Mouse (Mus musculus) erythroid progenitor cell, adult 5-6 weeks (primary cell): Measurements from ENCODE around the gene B230219D22Rik. TPM values are rescaled to one million over a fixed set of nuclear protein-coding genes. Genes with fewer than 3 reads are reported as not detected.

Experiments
- ATAC-seq: replicated peaks from 2 replicates; pipeline ENCODE4 v1.8.0; 2016; ENCODE audit warnings: moderate number of reproducible peaks, mild to moderate bottlenecking, moderate TSS enrichment, inconsistent platforms; ENCODE audit not compliant: poor library complexity, low FRiP score, severe bottlenecking
- total RNA-seq, 2 experiments: library from RNA; stranded (forward) in 1 of 2; stranded (reverse) in 1 of 2; fragments of 150-400 nt in 1 of 2; fragments of 186-747, 209-891 nt in 1 of 2; gene quantifications; 2 replicates each; pipeline versions ENCODE4 v1.2.3 to v1.2.4; 2015 to 2017; ENCODE audit warnings: low replicate concordance in 2 of 2

The B230219D22Rik gene
- total RNA-seq, 2 experiments from 2014 or later: 25.3 to 52.4 TPM

DNA sequence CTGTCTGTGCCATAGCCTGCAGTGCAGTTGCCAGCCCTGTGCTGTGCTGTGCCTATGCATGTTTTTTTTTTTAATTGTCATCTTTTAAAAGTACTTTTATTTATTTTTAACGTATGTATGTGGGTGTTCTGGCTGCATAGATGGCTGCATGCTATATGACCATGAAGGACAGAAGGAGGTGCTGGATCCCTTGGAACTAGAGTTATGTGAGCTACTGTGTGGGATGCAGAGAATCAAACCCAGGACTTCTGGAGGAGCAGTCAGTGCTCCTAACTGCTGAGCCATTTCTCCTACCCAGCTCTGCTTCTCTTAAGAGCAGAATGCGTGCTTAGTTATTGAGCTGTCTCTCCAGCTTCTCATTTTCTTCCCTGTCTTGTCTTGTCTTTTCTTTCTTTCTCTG is 29.1 kb downstream of the B230219D22Rik start:
- ATAC-seq: no peak

DNA sequence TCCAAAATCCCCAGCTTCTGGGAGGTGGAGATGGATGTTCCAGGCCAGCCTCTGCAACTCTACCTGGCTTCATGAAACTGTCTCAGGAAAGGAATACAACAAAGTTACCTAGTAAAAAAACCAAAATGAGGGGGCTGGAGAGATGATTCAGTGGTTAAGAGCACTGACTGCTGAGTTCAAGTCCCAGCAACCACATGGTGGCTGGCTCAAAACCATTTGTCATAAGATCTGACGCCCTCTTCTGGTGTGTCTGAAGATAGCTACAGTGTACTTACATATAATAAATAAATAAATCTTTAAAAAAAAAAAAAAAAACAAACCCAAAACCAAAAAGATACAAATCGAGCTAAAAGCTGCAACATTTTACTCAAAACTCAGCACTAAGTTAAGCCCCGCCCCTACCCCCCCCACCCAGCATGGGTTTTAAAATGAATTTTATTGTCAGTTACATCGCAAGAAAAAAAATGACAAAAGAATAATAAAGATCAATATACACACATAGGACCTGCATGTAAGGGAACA is 33.7 kb downstream of the B230219D22Rik start:
- no peak for ATAC-seq

DNA sequence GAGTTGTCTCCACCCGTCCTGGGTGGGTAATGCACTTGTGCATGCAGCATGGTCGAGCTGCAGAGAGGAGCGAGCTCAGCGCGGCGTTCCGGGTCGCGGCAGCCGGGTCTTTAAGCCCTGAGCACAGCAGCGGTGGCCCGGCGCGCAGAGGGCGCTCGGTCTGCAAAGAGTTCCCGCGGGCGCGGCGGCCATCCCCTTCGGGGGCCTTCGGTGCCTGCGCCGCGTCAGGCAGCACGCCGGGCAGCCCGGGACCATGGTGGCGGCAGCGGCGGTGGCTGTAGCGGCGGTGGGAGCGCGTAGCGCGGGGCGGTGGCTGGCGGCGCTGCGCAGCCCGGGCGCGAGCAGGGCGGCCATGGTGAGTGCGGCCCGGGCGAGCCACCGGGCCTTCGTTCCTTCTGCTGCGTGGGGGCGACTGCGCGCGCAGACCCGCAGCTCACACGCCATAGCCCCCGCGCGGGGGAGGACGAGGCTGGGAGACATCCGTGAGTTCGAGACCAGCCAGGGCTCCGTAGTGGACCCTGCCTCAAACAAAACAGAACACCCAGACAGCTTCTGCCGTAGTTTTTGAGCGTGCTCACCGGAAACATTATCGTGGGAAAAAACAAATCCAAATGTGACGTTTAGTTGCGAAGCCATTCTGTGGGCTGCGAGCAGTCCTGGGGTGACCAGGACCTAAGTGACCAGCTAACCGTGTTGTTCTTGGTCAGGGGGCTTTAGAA is 34.4 kb downstream of the B230219D22Rik start, which contains the start of gene Pcbd2:
Gene Pcbd2, plus strand, starts transcription at position 249 of the 719 bp plus-strand sequence.
- ATAC-seq: peak; percentile 93

DNA sequence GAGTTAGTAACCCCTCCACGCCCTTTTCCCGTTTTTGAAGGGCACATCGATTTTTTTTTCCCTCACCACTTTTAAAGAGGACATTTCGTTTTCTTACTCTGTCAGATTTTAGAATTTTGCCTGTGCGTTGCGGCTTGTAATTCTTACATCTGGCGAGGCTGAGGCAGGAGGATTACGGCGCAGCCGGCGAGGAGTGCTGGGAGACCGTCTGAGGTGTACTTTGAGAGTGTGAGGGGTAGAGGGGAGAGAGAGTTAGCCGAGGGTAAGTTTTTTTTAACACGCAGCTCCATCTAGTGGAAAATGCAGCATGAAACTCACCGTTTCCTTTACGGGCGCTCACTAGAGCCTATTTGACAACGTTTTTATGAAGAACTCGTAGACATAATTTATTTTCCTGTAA is 34.9 kb downstream of the B230219D22Rik start:
- peak; percentile 81 for ATAC-seq

DNA sequence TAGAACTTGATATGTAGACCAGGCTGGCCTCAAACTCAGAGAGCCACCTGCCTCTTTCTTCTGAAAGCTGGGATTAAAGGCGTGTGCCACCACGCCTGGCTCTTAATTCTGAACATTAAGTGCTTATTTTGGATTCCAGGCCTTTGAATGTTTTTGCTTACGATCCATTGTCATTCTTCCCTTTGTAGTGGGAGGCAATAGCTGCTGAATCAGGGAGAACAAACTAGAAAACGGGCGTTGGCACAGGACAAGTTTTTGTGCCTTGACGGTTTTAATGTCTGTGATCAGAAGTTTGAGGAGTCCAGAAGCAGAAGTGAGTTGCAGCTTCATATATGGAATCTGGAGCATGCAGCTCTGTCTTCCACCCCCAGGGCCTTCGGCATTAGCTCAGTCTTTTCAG is 37.8 kb downstream of the B230219D22Rik start:
- ATAC-seq: no peak

DNA sequence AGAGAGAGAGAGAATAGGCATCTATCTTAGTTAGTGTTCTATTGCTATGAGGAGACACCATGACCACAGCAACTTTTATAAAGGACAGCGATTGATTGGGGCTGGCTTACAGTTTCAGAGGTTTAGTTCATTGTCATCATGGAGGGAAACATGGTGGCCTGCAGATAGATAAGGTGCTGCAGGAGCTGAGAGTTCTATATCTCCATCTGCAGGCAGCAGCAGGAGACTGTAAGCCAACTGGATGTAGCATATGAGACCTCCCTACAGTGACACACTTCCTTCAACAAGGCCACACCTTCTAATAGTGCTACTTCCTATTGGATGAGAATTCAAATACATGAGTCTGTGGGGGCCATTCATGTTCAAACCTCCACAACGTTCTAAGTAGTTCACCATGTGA is 39.2 kb downstream of the B230219D22Rik start:
- no peak for ATAC-seq

DNA sequence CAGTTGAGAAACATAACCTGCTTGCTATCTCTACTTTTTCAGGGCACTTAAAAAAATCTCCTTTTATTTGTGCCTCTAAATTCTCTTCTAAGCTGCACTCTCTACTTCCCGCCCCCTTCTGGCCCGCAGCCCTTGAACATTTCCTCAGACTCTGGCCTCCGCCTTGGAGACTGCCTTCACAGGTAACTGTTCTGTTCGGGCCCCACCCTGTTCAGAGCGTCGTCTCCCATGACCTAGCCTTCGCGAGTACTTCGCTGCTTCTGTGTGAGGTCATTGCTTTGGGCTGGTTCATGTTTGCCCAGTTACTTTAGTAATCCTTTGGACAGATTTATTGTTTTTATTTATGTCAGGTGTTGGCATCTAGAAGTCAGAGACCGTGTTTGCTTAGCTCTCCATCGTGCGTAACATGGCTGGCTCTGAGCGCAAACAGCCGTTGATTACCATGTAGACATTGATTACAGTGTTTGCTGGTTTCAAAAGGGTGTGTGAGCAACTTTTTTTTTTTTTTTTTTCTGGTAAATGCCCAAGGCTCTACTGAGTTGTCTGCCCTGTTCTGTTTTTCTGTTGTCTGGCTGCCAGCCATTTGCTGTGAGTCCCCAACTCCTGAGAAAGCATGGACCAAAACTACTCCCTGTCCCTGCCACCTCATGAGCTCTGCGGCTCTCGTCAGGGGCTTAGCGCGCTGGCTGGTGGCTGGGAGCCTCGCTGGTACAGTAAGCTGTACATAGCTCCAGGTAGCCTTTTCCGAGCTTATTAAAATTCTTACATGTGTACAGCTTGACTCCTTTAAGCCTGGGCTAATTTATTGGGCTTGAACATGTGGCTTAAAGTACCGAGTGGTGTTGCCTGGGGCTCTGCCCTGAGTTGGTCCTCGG is 40.9 kb downstream of the B230219D22Rik start:
- ATAC-seq: no peak

DNA sequence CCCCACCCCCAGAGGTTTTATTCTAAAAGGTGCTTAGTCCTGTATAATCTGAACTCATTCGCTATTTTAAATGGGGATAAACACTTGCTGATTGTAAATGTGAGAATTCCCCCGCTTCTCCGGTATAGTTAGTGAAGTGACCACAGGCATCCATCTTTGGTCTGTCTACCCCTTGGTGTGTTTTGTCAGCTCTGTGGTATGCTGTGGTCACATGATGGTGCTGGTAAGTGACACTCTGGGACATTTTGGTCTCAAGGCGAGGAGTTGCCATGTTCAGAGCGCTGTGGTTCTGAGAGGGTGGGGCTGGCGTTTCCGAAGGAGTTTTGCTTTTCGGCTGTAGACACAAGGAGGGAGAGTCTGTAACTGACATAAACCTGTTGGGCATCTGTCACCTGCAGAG is 45.0 kb downstream of the B230219D22Rik start:
- ATAC-seq: no peak

DNA sequence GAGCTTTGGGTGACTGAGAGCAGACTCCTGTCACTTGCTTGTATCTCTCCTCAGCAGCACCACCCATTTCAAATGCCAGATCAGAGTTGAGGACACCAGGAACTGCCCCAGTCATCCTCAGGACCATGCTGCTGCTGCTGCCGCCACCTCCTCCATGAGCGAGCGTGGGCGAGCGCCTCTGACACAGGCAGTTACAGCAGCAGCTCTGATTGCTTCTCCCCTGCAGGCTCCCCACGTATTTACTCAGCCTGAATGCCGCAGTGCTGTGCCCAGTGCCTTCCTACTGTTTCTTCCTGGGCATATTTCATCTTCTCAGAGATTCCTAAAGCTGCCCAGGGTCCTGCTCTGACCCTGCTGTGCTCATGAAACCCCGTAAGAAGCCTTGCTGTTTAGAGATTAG is 49.4 kb downstream of the B230219D22Rik start:
- no peak for ATAC-seq

Other genes with a start within 250 kb of the B230219D22Rik start
- 48.2 and 55.5 TPM in 2 replicates for gene Grk6, start 248.1 kb upstream of the B230219D22Rik start, total RNA-seq (2015; ENCODE audit: low replicate concordance)
- gene Grk6, start 248.1 kb upstream of the B230219D22Rik start, total RNA-seq (2017; ENCODE audit: low replicate concordance): 62.2 and 75.7 TPM in 2 replicates
- gene Prr7, start 228.9 kb upstream of the B230219D22Rik start, total RNA-seq (2015; ENCODE audit: low replicate concordance): not detected in 2 replicates
- not detected in 2 replicates for gene Prr7, start 228.9 kb upstream of the B230219D22Rik start, total RNA-seq (2017; ENCODE audit: low replicate concordance)
- not detected in 2 replicates for gene Dbn1, start 205.0 kb upstream of the B230219D22Rik start, total RNA-seq (2015; ENCODE audit: low replicate concordance)
- gene Dbn1, start 205.0 kb upstream of the B230219D22Rik start, total RNA-seq (2017; ENCODE audit: low replicate concordance): 0.45 TPM in 1 of 2 replicates, not detected in the other
- gene Pdlim7, start 179.4 kb upstream of the B230219D22Rik start, total RNA-seq (2015; ENCODE audit: low replicate concordance): 0.84 and 1.4 TPM in 2 replicates
- 0.15 and 3.5 TPM in 2 replicates for gene Pdlim7, start 179.4 kb upstream of the B230219D22Rik start, total RNA-seq (2017; ENCODE audit: low replicate concordance)
- 23.8 and 31.4 TPM in 2 replicates for gene Dok3, start 163.8 kb upstream of the B230219D22Rik start, total RNA-seq (2015; ENCODE audit: low replicate concordance)
- 5.5 and 7.1 TPM in 2 replicates for gene Dok3, start 163.8 kb upstream of the B230219D22Rik start, total RNA-seq (2017; ENCODE audit: low replicate concordance)
- 5.8 and 5.9 TPM in 2 replicates for gene Ddx41, start 156.5 kb upstream of the B230219D22Rik start, total RNA-seq (2015; ENCODE audit: low replicate concordance)
- gene Ddx41, start 156.5 kb upstream of the B230219D22Rik start, total RNA-seq (2017; ENCODE audit: low replicate concordance): 9.1 and 28.7 TPM in 2 replicates
- gene Fam193b, start 122.0 kb upstream of the B230219D22Rik start, total RNA-seq (2015; ENCODE audit: low replicate concordance): 39.6 and 64.6 TPM in 2 replicates
- 39.5 and 47.1 TPM in 2 replicates for gene Fam193b, start 122.0 kb upstream of the B230219D22Rik start, total RNA-seq (2017; ENCODE audit: low replicate concordance)
- gene Tmed9, start 119.4 kb upstream of the B230219D22Rik start, total RNA-seq (2015; ENCODE audit: low replicate concordance): 28.1 and 33.2 TPM in 2 replicates
- 31.1 and 62.9 TPM in 2 replicates for gene Tmed9, start 119.4 kb upstream of the B230219D22Rik start, total RNA-seq (2017; ENCODE audit: low replicate concordance)
- gene B4galt7, start 93.2 kb upstream of the B230219D22Rik start, total RNA-seq (2015; ENCODE audit: low replicate concordance): 2.9 and 3.4 TPM in 2 replicates
- 0.53 and 4.0 TPM in 2 replicates for gene B4galt7, start 93.2 kb upstream of the B230219D22Rik start, total RNA-seq (2017; ENCODE audit: low replicate concordance)
- 15.5 and 34.6 TPM in 2 replicates for gene Caml, start 70.1 kb upstream of the B230219D22Rik start, total RNA-seq (2015; ENCODE audit: low replicate concordance)
- 34.7 and 35.4 TPM in 2 replicates for gene Caml, start 70.1 kb upstream of the B230219D22Rik start, total RNA-seq (2017; ENCODE audit: low replicate concordance)
- gene Ddx46, start 58.1 kb upstream of the B230219D22Rik start, total RNA-seq (2015; ENCODE audit: low replicate concordance): 40.7 and 51.2 TPM in 2 replicates
- 65.6 and 83.3 TPM in 2 replicates for gene Ddx46, start 58.1 kb upstream of the B230219D22Rik start, total RNA-seq (2017; ENCODE audit: low replicate concordance)
- 4.6 and 11.2 TPM in 2 replicates for gene Txndc15, start 21.5 kb downstream of the B230219D22Rik start, total RNA-seq (2015; ENCODE audit: low replicate concordance)
- gene Txndc15, start 21.5 kb downstream of the B230219D22Rik start, total RNA-seq (2017; ENCODE audit: low replicate concordance): 5.3 and 6.9 TPM in 2 replicates
- 16.6 and 49.0 TPM in 2 replicates for gene Pcbd2, start 34.2 kb downstream of the B230219D22Rik start, total RNA-seq (2015; ENCODE audit: low replicate concordance)
- 2.1 and 22.8 TPM in 2 replicates for gene Pcbd2, start 34.2 kb downstream of the B230219D22Rik start, total RNA-seq (2017; ENCODE audit: low replicate concordance)
- gene Catsper3, start 91.4 kb downstream of the B230219D22Rik start, total RNA-seq (2015; ENCODE audit: low replicate concordance): not detected in 2 replicates
- not detected in 2 replicates for gene Catsper3, start 91.4 kb downstream of the B230219D22Rik start, total RNA-seq (2017; ENCODE audit: low replicate concordance)
- gene Pitx1, start 143.1 kb downstream of the B230219D22Rik start, total RNA-seq (2015; ENCODE audit: low replicate concordance): not detected in 2 replicates
- gene Pitx1, start 143.1 kb downstream of the B230219D22Rik start, total RNA-seq (2017; ENCODE audit: low replicate concordance): not detected in 2 replicates